Mouse (Mus musculus) layer of hippocampus, postnatal 36 days (tissue): ENCODE measurements at regions not wholly inside any gene's neighbourhood (a gene's known extent, or its start where the extent isn't known, plus 50 kb on each side); places are given as distances from the start of the nearest gene placed in this dataset.

Source experiments
- DNase-seq, 2 experiments: peaks; one replicate each; pipeline ENCODE4 v3.0.0; 2022

- DNase-seq: no peak
Measured at GRCm38 (mm10) chr2:148292442-148292841, 102.7 kb upstream of the Sstr4 start.

DNA sequence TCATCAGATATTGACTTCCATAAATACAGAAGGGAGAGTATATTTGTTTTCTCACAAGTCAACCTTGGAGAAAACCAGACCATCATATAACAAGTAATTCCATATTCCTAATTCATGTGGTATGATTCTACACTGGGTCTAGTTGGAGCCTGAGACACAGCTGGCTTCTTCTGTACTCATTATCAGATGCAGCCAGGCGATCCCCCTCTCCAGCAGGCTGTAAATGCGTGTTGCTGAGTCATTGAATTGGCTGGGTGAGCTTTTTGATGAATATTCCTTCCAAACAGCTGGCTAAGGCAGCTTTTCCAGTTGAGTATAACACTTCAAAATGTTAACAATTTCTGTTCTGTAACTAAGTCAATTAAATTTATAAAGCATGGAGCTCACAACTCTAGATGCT lies 102.2 kb upstream of the Sstr4 start:
- no peak for DNase-seq

DNA sequence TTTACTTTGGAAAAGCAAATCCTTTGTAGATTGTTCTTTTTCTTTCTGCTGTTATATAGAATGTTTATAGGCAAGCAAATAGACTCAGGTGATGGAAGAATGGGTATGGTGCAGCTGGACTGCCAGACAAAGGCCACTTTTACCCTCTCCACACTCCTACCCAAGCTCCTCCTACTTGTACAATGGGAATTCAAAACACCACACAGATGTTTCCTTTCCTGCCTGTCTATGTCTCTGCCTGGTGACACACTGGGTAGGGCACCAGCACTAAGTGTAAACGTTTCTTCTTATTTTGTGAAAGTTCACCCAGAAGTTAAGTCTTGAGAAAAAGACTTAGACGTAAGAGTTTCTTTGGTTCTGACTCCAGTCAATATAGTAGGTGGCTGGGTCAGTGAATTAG lies 94.3 kb upstream of the Sstr4 start:
- DNase-seq: no peak

GRCm38 (mm10) chr2:148312255-148312654 lies 82.9 kb upstream of the Sstr4 start:
- DNase-seq: no peak

- DNase-seq: no peak
Measured at GRCm38 (mm10) chr2:148320896-148321295, 74.2 kb upstream of the Sstr4 start.

DNA sequence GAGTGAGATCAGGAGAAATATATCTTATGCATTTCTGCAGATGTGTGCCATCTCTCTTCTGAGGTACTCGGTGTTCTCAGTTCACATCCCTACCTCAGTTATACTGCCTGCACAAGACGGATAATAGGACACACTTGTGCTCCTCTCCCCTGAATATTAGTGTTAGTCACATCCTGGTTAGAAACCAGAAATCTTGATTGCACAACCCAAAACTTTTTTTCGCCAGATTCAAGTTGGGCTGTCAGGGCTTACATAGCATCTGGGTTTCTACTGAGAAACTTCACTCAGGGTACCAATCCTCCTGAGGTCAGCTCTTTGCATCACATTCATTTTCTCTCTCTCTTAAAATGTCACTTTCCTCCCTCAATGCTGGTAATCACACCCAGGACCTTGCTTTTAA lies 69.8 kb upstream of the Sstr4 start:
- DNase-seq: no peak

- peak in 1 of 2 experiments; percentile 24 for DNase-seq
Measured at GRCm38 (mm10) chr2:148325854-148326387, 69.2 kb upstream of the Sstr4 start.

DNA sequence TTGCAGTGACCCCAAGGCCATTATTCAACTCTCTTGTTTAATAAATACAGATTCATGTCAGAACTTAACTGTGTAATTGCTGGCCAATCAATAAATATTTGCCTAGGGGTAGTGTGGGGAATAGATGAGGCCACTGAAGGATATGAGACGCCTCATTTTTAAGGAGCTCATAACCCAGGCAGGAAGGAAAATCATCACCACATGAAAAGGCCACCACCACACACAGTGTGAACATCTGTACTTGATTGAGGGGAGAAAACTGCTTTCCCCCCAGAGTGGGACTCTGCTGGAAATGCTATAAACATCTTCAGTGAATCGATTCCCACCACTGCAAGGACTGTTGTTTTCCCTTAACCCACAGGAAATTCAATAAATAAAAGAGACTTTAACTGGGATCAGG lies 68.7 kb upstream of the Sstr4 start:
- no peak for DNase-seq

DNA sequence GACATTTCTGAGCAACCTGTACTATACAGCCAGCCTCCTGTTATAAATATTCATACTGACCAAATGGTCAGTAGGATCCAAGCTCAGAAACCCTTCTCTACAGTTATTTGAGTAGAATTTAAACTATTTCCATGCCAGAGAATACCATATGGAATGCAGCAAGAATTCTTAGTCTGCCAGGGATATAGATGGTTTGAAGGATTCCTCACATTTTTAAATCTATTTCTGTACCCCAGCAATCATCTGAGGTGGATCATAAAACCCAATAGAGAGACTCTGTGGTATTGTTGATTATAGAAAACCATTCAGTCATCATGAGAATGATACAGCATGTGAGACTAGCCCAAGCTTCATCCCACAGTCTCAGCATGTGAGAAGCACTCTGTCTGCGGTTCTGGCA lies 67.6 kb upstream of the Sstr4 start:
- no peak for DNase-seq

DNA sequence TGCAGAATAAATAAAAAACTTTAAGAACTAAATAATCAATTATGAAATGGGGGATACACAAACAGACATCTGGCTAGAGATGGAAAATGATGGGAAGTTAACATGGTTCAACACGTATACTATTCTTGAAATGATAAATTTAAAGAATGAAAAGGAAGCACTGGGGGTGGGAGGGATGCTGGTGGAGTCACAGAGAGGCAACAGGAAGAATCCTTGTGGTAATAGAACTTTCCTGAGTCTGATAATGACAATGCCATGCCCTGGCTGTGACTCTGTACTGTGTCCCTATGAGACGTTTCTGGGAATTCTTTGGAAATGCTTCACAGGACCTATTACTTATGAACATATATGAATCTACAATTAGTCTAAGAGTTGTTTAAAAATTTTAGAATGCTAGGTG lies 64.8 kb upstream of the Sstr4 start:
- no peak for DNase-seq

DNA sequence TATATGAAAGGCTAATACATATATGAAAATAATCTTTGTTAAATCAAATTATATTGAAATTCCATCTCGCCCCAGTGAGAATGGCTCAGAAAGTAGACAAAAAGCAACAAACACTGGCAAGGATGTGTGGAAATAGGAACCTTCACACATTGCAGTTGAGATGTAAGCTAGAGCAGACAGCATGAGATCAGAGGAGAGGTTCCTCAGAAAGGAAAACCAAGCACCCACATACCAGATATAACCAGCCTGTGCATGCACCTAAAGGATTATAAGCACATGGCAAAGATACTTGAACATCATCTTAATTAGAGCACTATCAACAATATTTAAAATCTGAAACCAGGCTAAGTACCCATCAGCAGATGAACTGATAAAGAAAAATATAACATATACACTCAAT lies 60.6 kb upstream of the Sstr4 start:
- no peak for DNase-seq

DNA sequence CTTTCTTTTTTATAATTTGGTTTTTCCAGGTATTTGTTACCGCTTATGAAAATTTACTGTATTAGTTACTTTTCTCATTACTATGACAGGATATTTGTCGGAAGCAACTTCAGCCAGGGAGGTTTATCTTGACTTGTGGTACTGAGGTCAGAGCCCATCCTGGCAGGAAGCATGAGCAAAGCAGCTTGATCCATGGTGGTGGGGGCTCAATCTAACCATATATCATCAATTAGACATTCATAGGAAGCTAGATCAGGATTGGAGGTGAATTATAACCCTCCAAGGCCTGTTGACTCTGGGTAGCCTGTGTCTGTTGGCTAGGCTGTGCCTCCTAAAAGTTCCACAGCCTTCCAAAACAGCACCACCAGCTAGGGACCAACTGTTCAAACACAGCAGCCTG lies 58.5 kb upstream of the Sstr4 start:
- DNase-seq: no peak

GRCm38 (mm10) chr2:148338308-148338768 lies 56.8 kb upstream of the Sstr4 start:
- no peak for DNase-seq

DNA sequence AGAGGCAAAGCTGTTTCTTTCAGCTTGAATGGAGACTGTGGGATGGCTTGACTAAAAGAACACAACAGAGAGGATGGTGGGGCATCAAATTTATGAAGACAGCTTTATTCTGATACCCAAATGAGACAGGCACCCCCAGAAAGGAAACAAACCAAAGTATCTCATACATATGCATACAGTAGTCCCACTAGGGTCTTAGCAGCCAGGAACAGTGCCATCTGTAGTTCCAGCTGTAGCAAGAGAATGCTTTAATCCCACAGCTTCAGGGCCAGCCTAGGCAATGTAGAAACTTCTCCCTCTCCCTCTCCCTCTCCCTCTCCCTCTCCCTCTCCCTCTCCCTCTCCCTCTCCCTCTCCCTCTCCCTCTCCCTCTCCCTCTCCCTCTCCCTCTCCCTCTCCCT lies 56.2 kb upstream of the Sstr4 start:
- DNase-seq: peak in 1 of 2 experiments; percentile 17

DNA sequence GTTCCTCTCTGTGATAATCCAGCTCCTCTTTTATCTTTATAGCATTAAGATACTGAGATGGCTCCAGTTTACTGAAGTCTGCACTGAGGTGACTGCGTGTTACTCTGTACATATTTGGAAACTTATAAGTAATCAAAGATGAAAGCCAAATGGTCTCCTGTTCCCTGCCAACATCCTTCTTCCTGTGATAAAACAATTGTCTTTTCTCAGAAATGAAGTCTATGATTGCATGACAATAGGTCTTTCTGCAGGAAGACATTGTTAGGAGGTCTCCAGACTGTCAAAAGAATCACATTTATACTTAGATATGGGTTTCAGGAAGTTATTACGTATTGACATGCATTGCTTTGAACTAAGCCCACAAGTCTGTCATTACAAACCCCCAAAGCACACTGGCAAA lies 51.0 kb upstream of the Sstr4 start:
- no peak for DNase-seq
